Mouse (Mus musculus) heart, embryonic 11.5 days (tissue): ENCODE measurements at regions not wholly inside any gene's neighbourhood (a gene's known extent, or its start where the extent isn't known, plus 50 kb on each side); places are given as distances from the start of the nearest gene placed in this dataset.

Experiments used
- ATAC-seq: fragments of 200-750 bp; cut with Nextera tagmentation; replicated peaks from 2 replicates; pipeline ENCODE4 v1.8.0; 2017; ENCODE audit warnings: moderate library complexity; ENCODE audit not compliant: insufficient number of reproducible peaks, low FRiP score, low TSS enrichment
- H3K27ac ChIP-seq: fragments of 300-500 bp; sonication (generic); 2 replicates; pipeline ENCODE4 v1.5.1; 2014; ENCODE audit warnings: mild to moderate bottlenecking, low read depth, low read length
- H3K27me3 ChIP-seq: fragments of 300-500 bp; sonication (generic); 2 replicates; pipeline ENCODE4 v1.6.1; 2014; ENCODE audit warnings: mild to moderate bottlenecking, low read length, mixed read lengths; ENCODE audit not compliant: control insufficient read depth, insufficient read depth
- H3K36me3 ChIP-seq: fragments of 300-500 bp; sonication (generic); 2 replicates; pipeline ENCODE4 v1.6.1; 2014; ENCODE audit warnings: mild to moderate bottlenecking, low read length, moderate library complexity, mixed read lengths; ENCODE audit not compliant: control insufficient read depth, insufficient read depth
- H3K4me1 ChIP-seq: fragments of 300-500 bp; sonication (generic); 2 replicates; pipeline ENCODE4 v1.6.1; 2014; ENCODE audit warnings: low read length; ENCODE audit not compliant: control insufficient read depth, insufficient read depth
- H3K4me2 ChIP-seq: fragments of 300-500 bp; sonication (generic); 2 replicates; pipeline ENCODE4 v1.6.1; 2014; ENCODE audit warnings: mild to moderate bottlenecking, moderate library complexity
- H3K4me3 ChIP-seq: fragments of 300-500 bp; sonication (generic); 2 replicates; pipeline ENCODE4 v1.5.1; 2014; ENCODE audit warnings: low read depth, low read length
- H3K9ac ChIP-seq: fragments of 300-500 bp; sonication (generic); 2 replicates; pipeline ENCODE4 v1.6.1; 2014; ENCODE audit warnings: mild to moderate bottlenecking, low read depth, low read length, moderate library complexity
- H3K9me3 ChIP-seq: fragments of 300-500 bp; sonication (generic); replicated peaks from 2 replicates; pipeline ENCODE4 v1.6.1; 2016; ENCODE audit warnings: low read length; ENCODE audit not compliant: control insufficient read depth
- WGBS: fragments of 180-500 bp; shearing (Covaris S2); extraction: QIAGEN DNeasy Blood & Tissue Kit; methylation state at CpG from one replicate; pipeline ENCODE4 v1.1.7; 2014; ENCODE audit not compliant: insufficient replicate concordance; 5-methylcytosine and 5-hydroxymethylcytosine counted together

GRCm38 (mm10) chr5:64577424-64577823 is 225.8 kb upstream of the Klf3 start:
- Histone ChIP-seq H3K4me2 (no peak overlapping the region), H3K27ac (0 out of 2 replicates have a peak overlapping the region, but pooled peaks have one; percentile 32), H3K27me3 (no peaks in the 10 kb centered on the region), H3K9ac (no peak overlapping the region), H3K36me3 (no peaks in the 10 kb centered on the region), H3K4me3 (no peak overlapping the region), H3K4me1 (peaks cover 19% of the 10 kb centered on the region), H3K9me3 (no peaks in the 10 kb centered on the region)
- 13% methylated on average over 7 of the region's 7 CpGs for WGBS
- no peak for ATAC-seq

- H3K36me3 ChIP-seq = no peaks in the 10 kb centered on the region
- 86% methylated on average over 6 of the region's 6 CpGs for WGBS
- no peak overlapping the region for H3K4me3 ChIP-seq
- H3K4me1 ChIP-seq = peaks cover 19% of the 10 kb centered on the region
- no peak overlapping the region for H3K4me2 ChIP-seq
- H3K9ac ChIP-seq = no peak overlapping the region
- no peaks in the 10 kb centered on the region for H3K27me3 ChIP-seq
- H3K9me3 ChIP-seq = no peaks in the 10 kb centered on the region
- no peak overlapping the region for H3K27ac ChIP-seq
- ATAC-seq = no peak
Measured at GRCm38 (mm10) chr5:64578536-64578935, 224.7 kb upstream of the Klf3 start.

GRCm38 (mm10) chr5:64579086-64579485 is 224.1 kb upstream of the Klf3 start:
- Histone ChIP-seq H3K9me3 (no peaks in the 10 kb centered on the region), H3K4me1 (peaks cover 19% of the 10 kb centered on the region), H3K9ac (no peak overlapping the region), H3K4me3 (no peak overlapping the region), H3K27me3 (no peaks in the 10 kb centered on the region), H3K36me3 (no peaks in the 10 kb centered on the region), H3K4me2 (no peak overlapping the region), H3K27ac (peak overlapping the region; percentile 42; the same call in 1 of the 2 replicates)
- no peak for ATAC-seq
- 61% methylated on average over 5 of the region's 5 CpGs for WGBS

- Histone ChIP-seq H3K27me3 (no peaks in the 10 kb centered on the region), H3K9me3 (no peaks in the 10 kb centered on the region), H3K4me3 (no peak overlapping the region), H3K4me1 (peaks cover 19% of the 10 kb centered on the region), H3K9ac (peak overlapping the region; percentile 22; the same call in 1 of the 2 replicates), H3K4me2 (peak overlapping the region; percentile 52), H3K27ac (peak overlapping the region; percentile 81), H3K36me3 (no peaks in the 10 kb centered on the region)
- 12% methylated on average over 14 of the region's 14 CpGs for WGBS
- ATAC-seq = peak; percentile 86
Measured at GRCm38 (mm10) chr5:64579494-64580339, 223.5 kb upstream of the Klf3 start.

GRCm38 (mm10) chr5:64580340-64580723 is 222.9 kb upstream of the Klf3 start:
- Histone ChIP-seq H3K27ac (peak overlapping the region; percentile 81), H3K36me3 (no peaks in the 10 kb centered on the region), H3K9ac (no peak overlapping the region), H3K4me3 (no peak overlapping the region), H3K9me3 (no peaks in the 10 kb centered on the region), H3K27me3 (no peaks in the 10 kb centered on the region), H3K4me2 (peak overlapping the region; percentile 52), H3K4me1 (peaks cover 19% of the 10 kb centered on the region)
- 73% methylated on average over 3 of the region's 3 CpGs for WGBS
- ATAC-seq = no peak

GRCm38 (mm10) chr5:64580786-64581445 is 222.3 kb upstream of the Klf3 start:
- Histone ChIP-seq H3K4me1 (peaks cover 19% of the 10 kb centered on the region), H3K4me3 (no peak overlapping the region), H3K9ac (no peak overlapping the region), H3K36me3 (no peaks in the 10 kb centered on the region), H3K4me2 (no peak overlapping the region), H3K27me3 (no peaks in the 10 kb centered on the region), H3K27ac (0 out of 2 replicates have a peak overlapping the region, but pooled peaks have one; percentile 1), H3K9me3 (no peaks in the 10 kb centered on the region)
- WGBS = 62% methylated on average over 6 of the region's 6 CpGs
- peak; percentile 62 for ATAC-seq

- H3K4me2 ChIP-seq = no peak overlapping the region
- H3K9me3 ChIP-seq = no peaks in the 10 kb centered on the region
- no peaks in the 10 kb centered on the region for H3K36me3 ChIP-seq
- ATAC-seq = no peak
- WGBS = 53% methylated on average over 8 of the region's 8 CpGs
- no peak overlapping the region for H3K4me3 ChIP-seq
- H3K9ac ChIP-seq = no peak overlapping the region
- H3K4me1 ChIP-seq = peaks cover 19% of the 10 kb centered on the region
- 0 out of 2 replicates have a peak overlapping the region, but pooled peaks have one; percentile 1 for H3K27ac ChIP-seq
- H3K27me3 ChIP-seq = no peaks in the 10 kb centered on the region
Measured at GRCm38 (mm10) chr5:64581461-64581860, 221.7 kb upstream of the Klf3 start.

- Histone ChIP-seq H3K4me2 (no peak overlapping the region), H3K9me3 (no peaks in the 10 kb centered on the region), H3K36me3 (no peaks in the 10 kb centered on the region), H3K27ac (no peak overlapping the region), H3K4me3 (no peak overlapping the region), H3K9ac (no peak overlapping the region), H3K4me1 (peaks cover 14% of the 10 kb centered on the region), H3K27me3 (no peaks in the 10 kb centered on the region)
- ATAC-seq = no peak
- WGBS = 68% methylated on average over 9 of the region's 9 CpGs
Measured at GRCm38 (mm10) chr5:64582031-64582430, 221.2 kb upstream of the Klf3 start.
